Mouse (Mus musculus) urinary bladder, adult 2 months (tissue): ENCODE measurements around the gene Atm. TPM values are rescaled to one million over a fixed set of nuclear protein-coding genes. Genes with fewer than 3 reads are reported as not detected.

Experiments
- DNase-seq: peaks from one replicate; pipeline ENCODE4 v3.0.0; 2022; ENCODE audit warnings: low spot score
- polyA plus RNA-seq: library from polyadenylated mRNA; depleted of rRNA; stranded (reverse); fragments of >200 nt; gene quantifications from 2 replicates; pipeline ENCODE4 v1.2.3, GENCODE M21; 2012; rRNA removed

Atm gene
- polyA plus RNA-seq, 1 experiment = 12.0 TPM

GRCm38 (mm10) chr9:53408953-53409361 is 127.6 kb downstream of the Atm start:
- no peak for DNase-seq

GRCm38 (mm10) chr9:53408548-53408947 is 128.0 kb downstream of the Atm start:
- DNase-seq = no peak

GRCm38 (mm10) chr9:53404753-53405722 is 131.5 kb downstream of the Atm start:
- no peak for DNase-seq

GRCm38 (mm10) chr9:53404050-53404752 is 132.3 kb downstream of the Atm start:
- DNase-seq = no peak

- no peak for DNase-seq
These were observed 133.5 kb downstream of the Atm start for GRCm38 (mm10) chr9:53402991-53403390.

- DNase-seq = no peak
These were observed 134.2 kb downstream of the Atm start, which contains the start of gene 4930550C14Rik for GRCm38 (mm10) chr9:53402291-53402711. Gene 4930550C14Rik, plus strand, starts transcription at chr9:53402325.

GRCm38 (mm10) chr9:53401146-53401545 is 135.4 kb downstream of the Atm start:
- DNase-seq = no peak

- no peak for DNase-seq
These were observed 135.8 kb downstream of the Atm start for GRCm38 (mm10) chr9:53400696-53401095.

GRCm38 (mm10) chr9:53399537-53399936 is 137.0 kb downstream of the Atm start:
- DNase-seq = no peak

- DNase-seq = no peak
These were observed 138.2 kb downstream of the Atm start for GRCm38 (mm10) chr9:53398388-53398700.

- DNase-seq = no peak
These were observed 138.7 kb downstream of the Atm start for GRCm38 (mm10) chr9:53397685-53398387.

- no peak for DNase-seq
These were observed 146.4 kb downstream of the Atm start for GRCm38 (mm10) chr9:53390136-53390535.

Other genes with a start within 250 kb of the Atm start
- gene Exph5, start 235.1 kb downstream of the Atm start, polyA plus RNA-seq = 0.91 and 1.1 TPM in 2 replicates
- gene Kdelc2, start 152.7 kb downstream of the Atm start, polyA plus RNA-seq = 14.1 and 22.2 TPM in 2 replicates
- gene 4930550C14Rik, start 134.4 kb downstream of the Atm start, polyA plus RNA-seq = 1.1 and 1.7 TPM in 2 replicates
- gene Npat, start 307 bp upstream of the Atm start, polyA plus RNA-seq = 7.0 and 7.6 TPM in 2 replicates
- 64.8 and 66.3 TPM in 2 replicates for gene Acat1, start 73.6 kb upstream of the Atm start, polyA plus RNA-seq
- 13.6 and 15.7 TPM in 2 replicates for gene Cul5, start 133.3 kb upstream of the Atm start, polyA plus RNA-seq
- 0.36 and 0.37 TPM in 2 replicates for gene Rab39, start 169.5 kb upstream of the Atm start, polyA plus RNA-seq
- gene Slc35f2, start 234.8 kb upstream of the Atm start, polyA plus RNA-seq = 6.5 and 7.0 TPM in 2 replicates